Mouse (Mus musculus): Measurements from ENCODE around the gene Sh2d7.

DNA sequence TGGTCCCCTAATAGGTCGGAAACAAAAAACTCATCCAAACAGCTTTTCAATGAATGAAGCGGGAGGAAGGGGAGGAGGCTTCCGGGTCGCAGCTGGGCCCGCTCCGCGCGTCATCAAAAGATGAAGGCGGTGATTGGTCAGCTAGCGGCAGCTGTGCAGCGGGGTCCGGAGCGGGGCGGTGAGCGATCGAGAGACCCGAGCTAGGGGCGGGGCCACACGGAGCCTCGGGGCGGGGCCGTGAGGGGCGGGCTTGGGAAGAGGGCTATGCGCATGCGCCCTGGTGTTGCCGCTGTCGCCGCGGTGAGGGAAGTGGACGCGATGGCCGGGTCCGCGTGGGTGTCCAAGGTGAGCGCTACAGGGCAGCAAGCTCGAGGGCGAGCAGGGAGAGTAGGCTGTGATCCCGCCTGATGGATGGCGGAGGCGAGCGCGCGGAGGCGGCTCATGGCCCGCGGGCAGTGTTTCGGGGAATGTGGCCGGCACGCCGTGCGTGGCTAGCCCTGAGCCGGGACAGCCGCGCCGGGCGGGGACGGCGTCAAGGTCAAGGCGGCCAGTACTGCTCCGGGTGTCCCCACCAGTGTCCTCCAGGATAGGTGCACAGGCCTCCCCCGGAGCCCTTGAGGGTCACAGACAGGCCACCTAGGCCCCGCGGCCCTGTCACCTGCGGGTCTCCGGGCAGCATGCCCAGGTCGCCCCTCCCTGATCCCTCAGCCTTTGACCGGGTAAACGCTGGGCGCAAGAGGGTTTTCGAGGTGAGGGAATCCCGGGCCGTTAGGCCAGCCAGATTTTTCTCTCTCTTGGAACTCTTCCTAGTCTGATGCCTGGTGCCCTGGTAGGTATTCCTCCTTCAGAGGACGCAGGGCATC, 47.6 kb downstream of the Sh2d7 start, which contains the start of gene Idh3a:
- TF ChIP-seq CTCF (IDR thresholded peaks at IDR 0.05; ENCODE audit: control insufficient read depth, insufficient read depth, insufficient read length) (no peak), CEBPB (IDR thresholded peaks at IDR 0.05; ENCODE audit: low read depth) (no peak)

All from C2C12 (cell line).